Mouse (Mus musculus) testis, adult 2 months (tissue): ENCODE results near the gene Spc24.

Experiments used
- CTCF ChIP-seq: fragments of 200-500 bp; IDR thresholded peaks from 2 replicates; pipeline ENCODE4 v1.5.1; 2012; ENCODE audit warnings: low read depth, mild to moderate bottlenecking, inconsistent platforms, low read length, moderate library complexity; ENCODE audit not compliant: control insufficient read depth, insufficient read depth, insufficient replicate concordance
- POLR2A ChIP-seq: fragments of 200-500 bp; IDR thresholded peaks from 2 replicates; pipeline ENCODE4 v1.6.1; 2012; ENCODE audit warnings: low read depth, mild to moderate bottlenecking, inconsistent platforms, low read length, moderate library complexity; ENCODE audit not compliant: control insufficient read depth

- TF ChIP-seq POLR2A (no peak), CTCF (no peak)
Observed at GRCm38 (mm10) chr9:21796919-21797318, 36.8 kb upstream of the Spc24 start.
